Comparison of ENCODE assay signal across 18 mouse cellular contexts in the genomic region with DNA sequence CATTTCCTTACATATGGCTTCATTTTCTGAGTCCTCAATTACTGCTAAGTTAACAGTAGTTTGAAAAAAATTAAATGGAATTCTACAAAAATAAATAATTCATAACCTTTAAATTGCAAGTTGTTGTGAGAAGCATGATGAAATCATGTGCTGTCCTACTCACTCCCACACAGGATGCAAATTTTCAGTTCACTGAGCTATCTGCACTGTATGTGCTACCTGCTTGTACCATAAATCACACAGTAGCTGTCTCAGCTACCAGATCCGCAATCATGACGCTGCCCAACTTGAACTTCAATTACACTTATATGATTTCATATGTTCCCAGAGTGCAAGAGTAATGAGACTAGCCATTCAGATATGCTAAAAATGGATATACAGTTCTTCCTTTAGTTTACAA.
"Had no signal": no experiment of that assay in that cellular context is flagged by ENCODE, and none has a peak within 500 bp of the region (broad histone marks: within the 10 kb centered on the region; RNA-seq: fewer than 3 reads in every experiment).

No protein-coding gene starts in this region.

- H3K9ac ChIP-seq: liver, embryonic 15.5 days; liver, postnatal 0 days; lung, embryonic 15.5 days; midbrain, embryonic 13.5 days; midbrain, embryonic 15.5 days; neural tube, embryonic 12.5 days; stomach, embryonic 15.5 days had no signal

- H3K27me3 ChIP-seq: liver, embryonic 15.5 days; lung, embryonic 15.5 days; megakaryocyte, embryonic 14.5 days; midbrain, embryonic 13.5 days; midbrain, embryonic 15.5 days; neural tube, embryonic 12.5 days; stomach, embryonic 15.5 days had no signal

- H3K4me1 ChIP-seq: liver, embryonic 15.5 days; lung, embryonic 15.5 days; megakaryocyte, embryonic 14.5 days; midbrain, embryonic 13.5 days; midbrain, embryonic 15.5 days; neural tube, embryonic 12.5 days; stomach, embryonic 15.5 days had no signal

- H3K4me2 ChIP-seq: liver, embryonic 15.5 days; lung, embryonic 15.5 days; midbrain, embryonic 11.5 days; midbrain, embryonic 13.5 days; midbrain, embryonic 15.5 days; neural tube, embryonic 12.5 days; stomach, embryonic 15.5 days had no signal

- H3K4me3 ChIP-seq: liver, embryonic 15.5 days; lung, embryonic 15.5 days; megakaryocyte, embryonic 14.5 days; midbrain, embryonic 13.5 days; midbrain, embryonic 15.5 days; neural tube, embryonic 12.5 days; stomach, embryonic 15.5 days had no signal

- H3K36me3 ChIP-seq: liver, embryonic 15.5 days; lung, embryonic 15.5 days; midbrain, embryonic 13.5 days; midbrain, embryonic 15.5 days; neural tube, embryonic 12.5 days; stomach, embryonic 15.5 days had no signal

- ATAC-seq: liver, postnatal 0 days; lung, postnatal 0 days; midbrain, embryonic 13.5 days; midbrain, embryonic 15.5 days had no signal

- H3K9me3 ChIP-seq: liver, embryonic 15.5 days; lung, embryonic 15.5 days; megakaryocyte, embryonic 14.5 days; midbrain, embryonic 13.5 days; midbrain, embryonic 15.5 days; neural tube, embryonic 12.5 days; stomach, embryonic 15.5 days had no signal

- DNase-seq: liver, postnatal 0 days; lung, adult 2 months; lung, postnatal 14 days; lung, postnatal 36 days; thymus, adult 2 months; thymus, postnatal 25 days; thymus, postnatal 4 days had no signal

- H3K27ac ChIP-seq: liver, embryonic 15.5 days; lung, embryonic 15.5 days; macrophage; midbrain, embryonic 13.5 days; midbrain, embryonic 15.5 days; neural tube, embryonic 12.5 days; stomach, embryonic 15.5 days; stomach, postnatal 0 days had no signal
